Comparison of ENCODE assay signal across 8 mouse cellular contexts in the genomic region with DNA sequence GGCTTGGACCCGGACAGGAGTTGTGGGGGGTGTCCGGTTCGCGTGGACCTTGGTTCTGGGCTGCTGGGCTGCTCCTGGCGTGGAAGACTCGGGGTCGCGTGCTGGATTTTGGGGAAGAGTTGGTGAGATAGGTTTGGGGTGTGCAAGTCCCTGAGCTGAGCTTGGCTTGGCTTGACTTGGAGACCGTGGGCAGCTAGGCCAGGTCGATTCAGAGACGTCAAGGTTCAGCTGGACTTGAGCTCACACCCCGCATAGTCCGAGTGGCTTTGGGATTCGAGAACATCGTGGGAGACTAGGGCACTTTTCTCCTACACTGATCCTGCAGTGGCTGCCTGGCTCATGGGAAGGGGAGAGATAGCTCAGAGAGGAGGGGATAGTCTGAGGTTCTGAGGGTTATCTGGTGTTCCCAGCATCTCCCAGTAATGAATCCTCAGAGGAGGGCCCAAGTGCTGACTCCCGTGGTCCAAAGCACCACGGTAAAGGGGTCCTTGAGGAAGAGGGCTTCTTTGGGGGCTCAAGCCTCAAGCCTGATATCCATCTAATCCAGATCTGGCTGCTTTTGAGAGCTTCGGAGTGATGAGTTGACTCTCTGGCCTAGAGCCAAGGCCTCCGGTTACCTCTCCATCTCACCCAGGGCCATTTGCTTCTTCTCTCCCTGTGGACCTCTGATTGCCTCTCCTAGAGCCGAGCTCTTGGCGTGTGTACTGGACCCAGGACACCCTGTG. TPM values are rescaled to one million over a fixed set of nuclear protein-coding genes. Genes with fewer than 3 reads are reported as not detected.
A peak's percentile ranks its signal among the peaks of the same experiment; 100 is the strongest.
DNase-seq lines count a peak whose midpoint lies in the region; ATAC-seq and TF ChIP-seq lines count a peak whose summit lies in the region.

No protein-coding gene starts in this region.

- H3K27me3 ChIP-seq in testis, adult 2 months (ENCODE audit: control insufficient read depth, insufficient read depth, low read length), result no peaks in the 10 kb centered on the region
- H3K27me3 ChIP-seq in intestine, embryonic 14.5 days (replicated peaks; ENCODE audit: control insufficient read depth, insufficient read depth, low read length), result no peaks in the 10 kb centered on the region
- H3K27me3 ChIP-seq in myocyte (ENCODE audit: control insufficient read depth, insufficient read depth, insufficient read length), result no peaks in the 10 kb centered on the region

- peak overlapping the region; percentile 85 for H3K9ac ChIP-seq in intestine, embryonic 14.5 days (ENCODE audit: low read length)

- 5% methylated on average over 21 of the region's 21 CpGs for WGBS in intestine, embryonic 14.5 days

- DNase-seq in embryo, embryonic 10.5 days (ENCODE audit: low spot score), result peak; percentile 46
- no peak for DNase-seq in embryo, embryonic 9.5 days (ENCODE audit: extremely low spot score)
- DNase-seq in testis, postnatal 10 days (ENCODE audit: low spot score), result no peak
- DNase-seq in intestine, embryonic 14.5 days (ENCODE audit: low spot score), result peak; percentile 66
- no peak for DNase-seq in retina, embryonic 14.5 days (ENCODE audit: low spot score)

- H3K4me2 ChIP-seq in intestine, embryonic 14.5 days (ENCODE audit: low read length), result peak overlapping the region; percentile 64
- H3K4me2 ChIP-seq in myocyte (ENCODE audit: low read depth), result peak overlapping the region; percentile 89

- TF ChIP-seq POLR2A in testis, adult 2 months (IDR thresholded peaks at IDR 0.05; ENCODE audit: control insufficient read depth, low read depth, low read length), result no peak
- TF ChIP-seq POLR2A in myocyte (IDR thresholded peaks at IDR 0.05; ENCODE audit: insufficient read length, low read depth), result no peak

- H3ac ChIP-seq in myocyte (ENCODE audit: control insufficient read depth, insufficient read length), result peak overlapping the region; percentile 60

- peaks cover 21% of the 10 kb centered on the region for H3K4me1 ChIP-seq in testis, adult 2 months (ENCODE audit: control insufficient read depth, insufficient read depth, low read length)
- peaks cover 46% of the 10 kb centered on the region for H3K4me1 ChIP-seq in intestine, embryonic 14.5 days (replicated peaks; ENCODE audit: control insufficient read depth, insufficient read depth, low read length)

- H3K36me3 ChIP-seq in testis, adult 2 months (ENCODE audit: control insufficient read depth, insufficient read depth, low read length), result no peaks in the 10 kb centered on the region
- no peaks in the 10 kb centered on the region for H3K36me3 ChIP-seq in intestine, embryonic 14.5 days (ENCODE audit: control insufficient read depth, insufficient read depth, low read length)
- H3K36me3 ChIP-seq in myocyte (ENCODE audit: control insufficient read depth, insufficient read depth), result no peaks in the 10 kb centered on the region

- no peak for ATAC-seq in intestine, embryonic 14.5 days (replicated peaks; ENCODE audit: low FRiP score, low TSS enrichment, low read depth)
- ATAC-seq in activated CD4-positive, CD25-positive, alpha-beta regulatory T cell, adult 4 months, result no peak

- no peaks in the 10 kb centered on the region for H3K9me3 ChIP-seq in intestine, embryonic 14.5 days (ENCODE audit: control insufficient read depth, low read length)

- H3K27ac ChIP-seq in testis, adult 2 months (ENCODE audit: control insufficient read depth, insufficient read depth, low read depth, low read length), result no peak overlapping the region
- H3K27ac ChIP-seq in intestine, embryonic 14.5 days (ENCODE audit: low read depth), result peak overlapping the region; percentile 79

- H3K79me2 ChIP-seq in myocyte (ENCODE audit: control insufficient read depth, insufficient read depth), result peaks cover 43% of the 10 kb centered on the region

- no peak for TF ChIP-seq CTCF in testis, adult 2 months (IDR thresholded peaks at IDR 0.05; ENCODE audit: control insufficient read depth, insufficient read depth, insufficient replicate concordance, low read depth, low read length)

- H3K4me3 ChIP-seq in testis, adult 2 months (ENCODE audit: control insufficient read depth, low read depth, low read length), result peak overlapping the region; percentile 63
- H3K4me3 ChIP-seq in intestine, embryonic 14.5 days (ENCODE audit: low read depth, low read length), result peak overlapping the region; percentile 84
- H3K4me3 ChIP-seq in myocyte, result peak overlapping the region; percentile 76

TF ChIP-seq in myocyte, 11 proteins besides CTCF, POLR2A, EP300 and RAD21:
- TF ChIP-seq REST (IDR thresholded peaks at IDR 0.05; ENCODE audit: insufficient read depth, insufficient read length) (no peak), MYOD1 (IDR thresholded peaks at IDR 0.05; ENCODE audit: control insufficient read depth in 1 of 3, insufficient read length in 2 of 3, low read depth in 2 of 3) (no peak), E2F4 (IDR thresholded peaks at IDR 0.05; ENCODE audit: insufficient read depth) (no peak), TCF3 (IDR thresholded peaks at IDR 0.05; ENCODE audit: insufficient read length, low read depth) (no peak), POLR2AphosphoS2 (IDR thresholded peaks at IDR 0.05; ENCODE audit: insufficient read length, low read depth) (no peak), MAX (IDR thresholded peaks at IDR 0.05; ENCODE audit: low read depth) (no peak), MYOG (IDR thresholded peaks at IDR 0.05; ENCODE audit: control insufficient read depth in 1 of 3, insufficient read depth in 1 of 3, insufficient read length in 2 of 3, low read depth in 2 of 3) (no peak), USF1 (IDR thresholded peaks at IDR 0.05; ENCODE audit: low read depth) (no peak)

RNA-seq across cellular contexts. Expression of a gene that starts 0.6 kb away (rescaled TPM):
- 4.7 and 6.0 TPM in 2 replicates for polyA plus RNA-seq in testis, adult 2 months (2012; rRNA removed)
- 94.2 and 96.9 TPM in 2 replicates for polyA plus RNA-seq in intestine, embryonic 14.5 days (2014; fragmentation: Nextera tagmentation; extraction: Ambion mirVana)
- polyA plus RNA-seq in myocyte (2012; fragmentation: generic; extraction: Trizol), result 69.9 TPM
- polyA plus RNA-seq in activated CD4-positive, CD25-positive, alpha-beta regulatory T cell, adult 4 months (2017; shearing (Covaris generic)), result 10 to 100 TPM; 17.2 to 18.6 TPM

Comparison
In these comparisons a context has a peak if more than half of its experiments do, and no peak if none do; other contexts are left out.
1. DNase-seq: peak in embryo, embryonic 10.5 days (single experiment) and intestine, embryonic 14.5 days (single experiment); none in embryo, embryonic 9.5 days (single experiment), testis, postnatal 10 days (single experiment) and retina, embryonic 14.5 days (single experiment).
2. Peak in every context shown above with its lines, with median percentiles within 50 percentile points of each other: H3K4me3 ChIP-seq.